Mouse (Mus musculus) heart, adult 8-10 months (tissue): ENCODE results near the gene Sfrp2. TPM values are rescaled to one million over a fixed set of nuclear protein-coding genes. Genes with fewer than 3 reads are reported as not detected.

Experiments
- DNase-seq: peaks from one replicate; pipeline ENCODE4 v3.0.0; 2022; ENCODE audit warnings: low spot score
- total RNA-seq, 4 experiments: library from RNA; stranded (reverse); gene quantifications; 2 replicates each; pipeline ENCODE4 v1.2.4; 2022

The Sfrp2 gene
- total RNA-seq, 4 experiments from 2014 or later: 2.5 to 3.5 (median 3.1) TPM

- no peak for DNase-seq
These were observed 5.2 kb downstream of the Sfrp2 start for GRCm38 (mm10) chr3:83771160-83771869.

- DNase-seq: no peak
These were observed 7.2 kb downstream of the Sfrp2 start for GRCm38 (mm10) chr3:83773281-83773680.

- no peak for DNase-seq
These were observed 9.3 kb downstream of the Sfrp2 start for GRCm38 (mm10) chr3:83775403-83775802.

- DNase-seq: no peak
These were observed 15.5 kb downstream of the Sfrp2 start for GRCm38 (mm10) chr3:83781460-83782222.

GRCm38 (mm10) chr3:83783716-83784469, 17.8 kb downstream of the Sfrp2 start:
- no peak for DNase-seq

GRCm38 (mm10) chr3:83784726-83785125, 18.6 kb downstream of the Sfrp2 start:
- no peak for DNase-seq

GRCm38 (mm10) chr3:83787086-83787485, 21.0 kb downstream of the Sfrp2 start:
- DNase-seq: no peak

- no peak for DNase-seq
These were observed 21.7 kb downstream of the Sfrp2 start for GRCm38 (mm10) chr3:83787776-83788305.

GRCm38 (mm10) chr3:83789651-83790451, 23.7 kb downstream of the Sfrp2 start:
- DNase-seq: no peak

- no peak for DNase-seq
These were observed 25.3 kb downstream of the Sfrp2 start for GRCm38 (mm10) chr3:83791444-83791843.

GRCm38 (mm10) chr3:83797098-83797497, 31.0 kb downstream of the Sfrp2 start:
- DNase-seq: no peak

GRCm38 (mm10) chr3:83797828-83798227, 31.7 kb downstream of the Sfrp2 start:
- peak; percentile 36 for DNase-seq

GRCm38 (mm10) chr3:83799486-83799885, 33.4 kb downstream of the Sfrp2 start:
- no peak for DNase-seq

- no peak for DNase-seq
These were observed 35.6 kb downstream of the Sfrp2 start for GRCm38 (mm10) chr3:83801649-83802155.

GRCm38 (mm10) chr3:83808483-83808882, 42.4 kb downstream of the Sfrp2 start:
- DNase-seq: no peak

GRCm38 (mm10) chr3:83811987-83812386, 45.9 kb downstream of the Sfrp2 start:
- no peak for DNase-seq

GRCm38 (mm10) chr3:83812863-83813262, 46.7 kb downstream of the Sfrp2 start:
- DNase-seq: no peak

GRCm38 (mm10) chr3:83816372-83816925, 50.3 kb downstream of the Sfrp2 start:
- no peak for DNase-seq

GRCm38 (mm10) chr3:83823774-83824173, 57.7 kb downstream of the Sfrp2 start:
- no peak for DNase-seq
